Mouse (Mus musculus) liver, postnatal 0 days (tissue): ENCODE data around the gene Slc22a16. TPM values are rescaled to one million over a fixed set of nuclear protein-coding genes. Genes with fewer than 3 reads are reported as not detected.

Experiments used
- ATAC-seq: fragments of 200-750 bp; cut with Nextera tagmentation; 2 replicates; pipeline ENCODE4 v1.8.0; 2017; ENCODE audit warnings: mild to moderate bottlenecking, moderate library complexity
- DNase-seq: peaks from one replicate; pipeline ENCODE4 v3.0.0-alpha.2; 2016
- H3K27ac ChIP-seq: fragments of 300-500 bp; sonication (generic); 2 replicates; pipeline ENCODE4 v1.5.1; 2014; ENCODE audit warnings: antibody characterized with exemption, moderate library complexity, mild to moderate bottlenecking, low read depth
- H3K27me3 ChIP-seq: fragments of 300-500 bp; sonication (generic); 2 replicates; pipeline ENCODE4 v1.6.1; 2014; ENCODE audit warnings: low read length, control low read depth, mixed read lengths; ENCODE audit not compliant: insufficient read depth
- H3K36me3 ChIP-seq: fragments of 300-500 bp; sonication (generic); replicated peaks from 2 replicates; pipeline ENCODE4 v1.6.1; 2014; ENCODE audit warnings: mild to moderate bottlenecking, control low read depth, low read length, moderate library complexity, mixed read lengths; ENCODE audit not compliant: insufficient read depth
- H3K4me1 ChIP-seq: fragments of 300-500 bp; sonication (generic); 2 replicates; pipeline ENCODE4 v1.6.1; 2014; ENCODE audit warnings: antibody characterized with exemption, mild to moderate bottlenecking, control low read depth; ENCODE audit not compliant: insufficient read depth
- H3K4me2 ChIP-seq: fragments of 300-500 bp; sonication (generic); 2 replicates; pipeline ENCODE4 v1.6.1; 2014; ENCODE audit warnings: low read depth, mild to moderate bottlenecking, low read length, moderate library complexity, mixed read lengths
- H3K4me3 ChIP-seq: fragments of 300-500 bp; sonication (generic); 2 replicates; pipeline ENCODE4 v1.5.1; 2014; ENCODE audit warnings: low read depth, low read length
- H3K9ac ChIP-seq: fragments of 300-500 bp; sonication (generic); replicated peaks from 2 replicates; pipeline ENCODE4 v1.6.1; 2014; ENCODE audit warnings: mild to moderate bottlenecking, moderate library complexity
- H3K9me3 ChIP-seq: fragments of 300-500 bp; sonication (generic); 2 replicates; pipeline ENCODE4 v1.6.1; 2016; ENCODE audit warnings: mild to moderate bottlenecking, control low read depth, low read length, mixed read lengths
- CTCF ChIP-seq: sonication (generic); IDR thresholded peaks from 2 replicates; pipeline ENCODE4 v1.5.1; 2016; ENCODE audit warnings: antibody characterized with exemption, low read depth
- EP300 ChIP-seq: IDR thresholded peaks from 2 replicates; pipeline ENCODE4 v1.6.1; 2016; ENCODE audit warnings: antibody characterized with exemption, low read depth, mild to moderate bottlenecking
- whole genome bisulfite sequencing: fragments of 180-500 bp; shearing (Covaris S2); extraction: QIAGEN DNeasy Blood & Tissue Kit; methylation state at CpG from one replicate; pipeline ENCODE4 v1.1.7; 2014; ENCODE audit not compliant: insufficient replicate concordance; 5-methylcytosine and 5-hydroxymethylcytosine counted together
- polyA plus RNA-seq: library from polyadenylated mRNA; unstranded; fragments of >200 nt; fragmentation: Nextera tagmentation; extraction: Ambion mirVana; gene quantifications from 2 replicates; pipeline ENCODE4 v1.2.1, GENCODE M21; 2015

The Slc22a16 gene
- polyA plus RNA-seq, 1 experiment from 2014 or later: not detected

DNA sequence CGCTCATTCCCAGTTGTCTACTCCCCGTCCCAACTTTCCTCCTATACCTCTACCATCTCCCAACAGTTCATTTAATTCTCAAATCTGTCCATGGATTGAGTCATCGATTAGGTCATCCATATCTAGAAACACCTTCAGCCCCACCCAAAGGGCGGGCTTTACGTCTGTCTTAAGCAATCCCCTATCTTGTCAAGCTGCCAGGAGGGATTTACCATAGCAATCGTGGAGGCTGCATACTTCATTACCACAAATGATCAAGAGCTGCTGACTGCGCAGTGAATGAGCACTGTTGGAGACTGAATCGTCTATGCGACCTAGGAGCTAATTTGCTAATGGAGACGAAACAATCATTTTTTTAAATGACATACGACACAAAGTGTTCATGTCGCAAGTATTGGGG lies 78.6 kb downstream of the Slc22a16 start:
- WGBS: 76% methylated on average over 12 of the region's 12 CpGs
- no peak overlapping the region for H3K4me3 ChIP-seq
- H3K4me2 ChIP-seq: no peak overlapping the region
- no peaks in the 10 kb centered on the region for H3K9me3 ChIP-seq
- no peaks in the 10 kb centered on the region for H3K27me3 ChIP-seq
- no peak for ATAC-seq
- no peak for DNase-seq
- no peak overlapping the region for H3K9ac ChIP-seq
- H3K36me3 ChIP-seq: no peaks in the 10 kb centered on the region
- H3K4me1 ChIP-seq: no peaks in the 10 kb centered on the region
- TF ChIP-seq EP300 (no peak), CTCF (no peak)
- H3K27ac ChIP-seq: no peak overlapping the region

DNA sequence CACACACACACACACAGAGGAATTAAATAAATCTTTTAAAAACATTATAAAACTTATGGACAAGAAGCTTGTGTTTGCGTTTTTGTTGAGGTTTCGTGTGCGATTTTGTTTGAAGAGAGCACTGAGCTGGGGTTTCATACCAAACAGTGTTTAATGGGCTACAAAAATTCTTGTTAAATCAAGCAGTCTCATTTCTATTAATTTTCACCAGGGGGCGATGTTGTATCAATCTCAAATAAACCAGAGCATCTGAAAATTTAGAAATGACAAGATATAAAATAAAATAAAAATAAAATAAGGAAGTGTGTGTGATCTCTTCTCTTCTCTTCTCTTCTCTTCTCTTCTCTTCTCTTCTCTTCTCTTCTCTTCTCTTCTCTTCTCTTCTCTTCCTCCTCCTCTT lies 79.5 kb downstream of the Slc22a16 start:
- H3K27ac ChIP-seq: no peak overlapping the region
- ATAC-seq: no peak
- WGBS: 21% methylated on average over 4 of the region's 4 CpGs
- TF ChIP-seq CTCF (peak; percentile 17), EP300 (no peak)
- no peaks in the 10 kb centered on the region for H3K36me3 ChIP-seq
- H3K4me3 ChIP-seq: no peak overlapping the region
- H3K4me2 ChIP-seq: no peak overlapping the region
- H3K4me1 ChIP-seq: no peaks in the 10 kb centered on the region
- H3K27me3 ChIP-seq: no peaks in the 10 kb centered on the region
- H3K9ac ChIP-seq: no peak overlapping the region
- DNase-seq: no peak
- H3K9me3 ChIP-seq: no peaks in the 10 kb centered on the region

DNA sequence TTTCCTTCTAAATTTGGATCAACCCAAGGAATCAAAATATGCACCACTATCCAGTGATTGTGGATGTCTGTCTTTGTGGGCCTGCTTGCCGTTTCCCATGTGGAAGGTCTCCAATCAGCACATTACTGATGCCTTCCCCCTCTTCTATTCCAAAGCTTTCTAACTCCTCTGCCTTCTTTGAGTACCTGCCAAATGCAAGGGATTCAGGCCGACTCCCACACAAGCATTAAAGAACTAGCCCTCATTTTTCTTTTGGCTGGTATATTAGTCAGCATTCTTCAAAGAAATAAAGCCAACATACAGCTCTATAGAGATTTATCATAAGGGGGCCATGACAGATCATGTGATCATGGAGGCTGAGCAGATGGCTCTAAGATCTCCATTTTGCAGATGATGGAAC lies 81.5 kb downstream of the Slc22a16 start:
- no peak for TF ChIP-seq CTCF
- no peak for TF ChIP-seq EP300
- no peak overlapping the region for H3K4me3 ChIP-seq

More for the DNA sequence above, 81.5 kb downstream of the Slc22a16 start:
- Histone ChIP-seq H3K9me3 (no peaks in the 10 kb centered on the region), H3K36me3 (no peaks in the 10 kb centered on the region), H3K9ac (no peak overlapping the region), H3K4me1 (no peaks in the 10 kb centered on the region), H3K27ac (no peak overlapping the region), H3K27me3 (no peaks in the 10 kb centered on the region), H3K4me2 (no peak overlapping the region)
- 50% methylated on average over 2 of the region's 2 CpGs for WGBS
- no peak for DNase-seq
- ATAC-seq: no peak

Other genes starting within 250 kb of the Slc22a16 start
- gene Cdk19, start 230.8 kb upstream of the Slc22a16 start, polyA plus RNA-seq: 2.5 and 2.8 TPM in 2 replicates
- gene Ddo, start 59.7 kb downstream of the Slc22a16 start, polyA plus RNA-seq: 0.86 and 1.2 TPM in 2 replicates
- 0.30 and 0.45 TPM in 2 replicates for gene Mettl24, start 112.9 kb downstream of the Slc22a16 start, polyA plus RNA-seq